Mouse (Mus musculus) intestine, embryonic 14.5 days (tissue): Measurements from ENCODE around the gene Ttc36. TPM values are rescaled to one million over a fixed set of nuclear protein-coding genes. Genes with fewer than 3 reads are reported as not detected.

ENCODE experiments used
- ATAC-seq: fragments of 200-750 bp; cut with Nextera tagmentation; replicated peaks from 2 replicates; pipeline ENCODE4 v1.8.0; 2017; ENCODE audit warnings: low read depth, moderate number of reproducible peaks, moderate TSS enrichment, moderate library complexity; ENCODE audit not compliant: low FRiP score, low TSS enrichment
- DNase-seq: peaks from one replicate; pipeline ENCODE4 v3.0.0-alpha.2; 2018; ENCODE audit warnings: low spot score
- H3K27ac ChIP-seq: fragments of 300-500 bp; sonication (generic); 2 replicates; pipeline ENCODE4 v1.5.1; 2014; ENCODE audit warnings: low read depth, mild to moderate bottlenecking, control low read depth
- H3K27me3 ChIP-seq: fragments of 300-500 bp; sonication (generic); replicated peaks from 2 replicates; pipeline ENCODE4 v1.6.1; 2014; ENCODE audit warnings: low read length, control low read depth; ENCODE audit not compliant: control insufficient read depth, insufficient read depth
- H3K36me3 ChIP-seq: fragments of 300-500 bp; sonication (generic); 2 replicates; pipeline ENCODE4 v1.6.1; 2014; ENCODE audit warnings: low read length, control low read depth; ENCODE audit not compliant: control insufficient read depth, insufficient read depth
- H3K4me1 ChIP-seq: fragments of 300-500 bp; sonication (generic); replicated peaks from 2 replicates; pipeline ENCODE4 v1.6.1; 2014; ENCODE audit warnings: low read length, control low read depth, mixed read lengths; ENCODE audit not compliant: control insufficient read depth, insufficient read depth
- H3K4me2 ChIP-seq: fragments of 300-500 bp; sonication (generic); 2 replicates; pipeline ENCODE4 v1.6.1; 2014; ENCODE audit warnings: low read length
- H3K4me3 ChIP-seq: fragments of 300-500 bp; sonication (generic); 2 replicates; pipeline ENCODE4 v1.5.1; 2014; ENCODE audit warnings: low read depth, low read length, control low read depth, mixed read lengths
- H3K9ac ChIP-seq: fragments of 300-500 bp; sonication (generic); 2 replicates; pipeline ENCODE4 v1.6.1; 2014; ENCODE audit warnings: mild to moderate bottlenecking, low read length
- H3K9me3 ChIP-seq: fragments of 300-500 bp; sonication (generic); 2 replicates; pipeline ENCODE4 v1.6.1; 2016; ENCODE audit warnings: low read length, control low read depth; ENCODE audit not compliant: control insufficient read depth
- WGBS: fragments of 180-500 bp; shearing (Covaris S2); extraction: QIAGEN DNeasy Blood & Tissue Kit; methylation state at CpG from one replicate; pipeline ENCODE4 v1.1.7; 2014; 5-methylcytosine and 5-hydroxymethylcytosine counted together
- polyA plus RNA-seq: library from polyadenylated mRNA; unstranded; fragments of >200 nt; fragmentation: Nextera tagmentation; extraction: Ambion mirVana; gene quantifications from 2 replicates; pipeline ENCODE4 v1.2.1, GENCODE M21; 2014

Ttc36 gene
- polyA plus RNA-seq, 1 experiment from 2014 or later, result 2.7 TPM

DNA sequence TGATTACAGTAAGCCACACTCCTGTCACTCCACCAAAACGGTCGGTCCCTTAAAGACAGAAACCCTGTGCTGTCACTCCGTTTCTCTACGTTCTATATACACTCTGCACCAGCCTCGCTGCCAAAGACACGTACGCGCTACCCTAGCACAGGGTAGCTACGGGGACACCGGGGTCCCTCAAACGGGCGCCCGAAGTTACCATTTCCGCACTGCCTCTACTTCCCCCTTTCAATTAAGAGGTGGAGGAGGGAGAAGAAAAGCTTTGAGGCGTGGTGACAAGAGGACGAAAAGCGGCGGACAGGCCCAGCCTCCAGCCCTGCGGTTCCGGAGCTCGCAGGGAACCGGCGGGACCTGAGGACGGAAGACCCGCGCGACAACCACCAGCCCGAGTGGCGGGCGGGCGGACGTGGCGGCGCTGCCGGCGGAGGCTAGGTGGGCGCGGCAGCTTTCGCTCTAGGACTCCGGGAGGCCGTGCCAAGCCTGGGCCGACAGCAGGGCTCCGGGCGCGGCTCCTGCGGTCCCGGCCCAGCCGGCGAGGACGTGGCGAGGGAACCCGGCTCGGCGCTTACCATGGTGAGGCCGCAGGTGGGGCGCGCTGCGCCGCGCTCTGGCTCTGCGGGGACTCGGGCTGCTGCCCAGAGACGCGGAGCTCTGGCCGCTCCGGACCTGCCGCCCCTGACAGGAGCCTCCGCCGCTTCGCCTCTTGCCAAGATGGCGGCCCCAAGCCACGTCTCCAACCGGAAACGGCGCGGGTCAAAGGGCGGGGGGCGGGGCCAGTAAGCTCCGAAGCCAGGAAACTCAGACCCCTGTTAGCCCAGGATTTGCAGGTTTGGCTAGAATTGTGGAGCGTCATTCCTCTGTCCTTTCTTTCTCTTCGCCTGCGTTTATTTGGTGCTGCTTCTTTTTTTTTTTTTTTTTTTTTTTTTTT, 35.5 kb downstream of the Ttc36 start, which contains the start of the genes Arcn1 and Ift46:
Arcn1 (minus strand) TSS at position 745 of the 928 bp plus-strand sequence.
Ift46 (plus strand) TSS at position 808 of the 928 bp plus-strand sequence.
- peak within 1 kb of the TSS; percentile 82 for H3K4me3 ChIP-seq
- WGBS, result under 1% methylated on average over 71 of the region's 82 CpGs
- DNase-seq, result peak; percentile 90
- H3K27ac ChIP-seq, result peak within 1 kb of the TSS; percentile 89
- H3K9ac ChIP-seq, result peak within 1 kb of the TSS; percentile 95
- peak within 1 kb of the TSS; percentile 64 for H3K4me2 ChIP-seq
- H3K9me3 ChIP-seq, result no peaks in the 10 kb centered on the region
- ATAC-seq, result peak; percentile 87
- peaks cover 25% of the 10 kb centered on the region for H3K4me1 ChIP-seq
- no peaks in the 10 kb centered on the region for H3K27me3 ChIP-seq
- H3K36me3 ChIP-seq, result no peaks in the 10 kb centered on the region

DNA sequence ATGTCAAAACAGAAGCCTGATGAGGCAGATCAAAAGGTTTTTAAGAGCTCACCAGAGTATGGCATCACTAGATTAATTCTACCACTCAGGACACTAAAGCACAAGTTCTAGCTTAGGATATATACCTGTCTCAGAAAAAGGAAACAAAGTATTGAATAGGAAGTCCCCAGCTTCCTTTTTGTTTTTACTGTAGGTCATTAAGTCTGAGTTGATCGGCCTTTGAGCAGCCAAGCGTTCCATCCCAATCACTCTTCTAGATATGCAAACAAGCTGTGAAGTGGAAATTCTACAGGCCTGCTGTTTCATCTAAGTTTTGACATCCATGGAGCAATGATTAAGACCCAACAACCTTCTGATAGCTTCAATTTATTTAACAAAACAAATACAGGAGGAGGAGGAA, 42.0 kb downstream of the Ttc36 start:
- H3K27me3 ChIP-seq, result no peaks in the 10 kb centered on the region
- H3K36me3 ChIP-seq, result peaks cover 47% of the 10 kb centered on the region
- no peak overlapping the region for H3K4me3 ChIP-seq
- no peak for DNase-seq
- WGBS, result 75% methylated on average over 2 of the region's 2 CpGs
- no peak for ATAC-seq
- H3K9ac ChIP-seq, result no peak overlapping the region
- no peak overlapping the region for H3K27ac ChIP-seq
- H3K4me1 ChIP-seq, result peaks cover 18% of the 10 kb centered on the region
- no peaks in the 10 kb centered on the region for H3K9me3 ChIP-seq
- H3K4me2 ChIP-seq, result no peak overlapping the region

Other genes with a start within 250 kb of the Ttc36 start
- 0.82 and 0.89 TPM in 2 replicates for gene Cxcr5, start 241.2 kb downstream of the Ttc36 start, polyA plus RNA-seq
- gene Ddx6, start 198.2 kb downstream of the Ttc36 start, polyA plus RNA-seq, result 17.6 and 17.8 TPM in 2 replicates
- gene Treh, start 129.8 kb downstream of the Ttc36 start, polyA plus RNA-seq, result not detected in 2 replicates
- 21.4 and 22.6 TPM in 2 replicates for gene Phldb1, start 67.9 kb downstream of the Ttc36 start, polyA plus RNA-seq
- 188 and 192 TPM in 2 replicates for gene Arcn1, start 35.2 kb downstream of the Ttc36 start, polyA plus RNA-seq
- gene Ift46, start 35.2 kb downstream of the Ttc36 start, polyA plus RNA-seq, result 87.8 and 96.0 TPM in 2 replicates
- 3.3 and 3.9 TPM in 2 replicates for gene Tmem25, start 3.8 kb downstream of the Ttc36 start, polyA plus RNA-seq
- 10.4 and 14.7 TPM in 2 replicates for gene Kmt2a, start 78.2 kb upstream of the Ttc36 start, polyA plus RNA-seq
- gene Atp5l, start 117.7 kb upstream of the Ttc36 start, polyA plus RNA-seq, result 722 and 905 TPM in 2 replicates
- 28.0 and 31.3 TPM in 2 replicates for gene Ube4a, start 162.5 kb upstream of the Ttc36 start, polyA plus RNA-seq
- 0.35 and 0.55 TPM in 2 replicates for gene Cd3g, start 177.4 kb upstream of the Ttc36 start, polyA plus RNA-seq
- not detected in 2 replicates for gene Cd3d, start 178.7 kb upstream of the Ttc36 start, polyA plus RNA-seq
- 0.49 TPM in 1 of 2 replicates, not detected in the other for gene Cd3e, start 206.6 kb upstream of the Ttc36 start, polyA plus RNA-seq
- gene Mpzl2, start 236.7 kb upstream of the Ttc36 start, polyA plus RNA-seq, result 26.7 and 27.0 TPM in 2 replicates